Mouse (Mus musculus): ENCODE results near the gene Lyg1. TPM values are rescaled to one million over a fixed set of nuclear protein-coding genes. Genes with fewer than 3 reads are reported as not detected.

Lyg1 gene
- not detected in 2 replicates for total RNA-seq (2012; rRNA removed)

GRCm38 (mm10) chr1:37957659-37958058, at the start of gene Lyg1:
Gene Lyg1, minus strand, starts transcription at chr1:37957759.
- no peaks in the 10 kb centered on the region for H3K36me3 ChIP-seq (ENCODE audit: control insufficient read depth, insufficient read depth, low read length, poor library complexity, severe bottlenecking)
- TF ChIP-seq MAFK (IDR thresholded peaks at IDR 0.05; ENCODE audit: insufficient read depth, low read depth, low read length) (0 out of 2 replicates have a peak, but pooled peaks have one; percentile 60), HCFC1 (IDR thresholded peaks at IDR 0.05; ENCODE audit: borderline replicate concordance, insufficient read depth, low read length) (no peak)
- in situ Hi-C loops (cut with MboI; ENCODE audit: low sequenced_read_pairs in 2 of 2, unreplicated experiment in 2 of 2), result no loop called here
- no peak within 1 kb of the TSS for H3K27ac ChIP-seq (ENCODE audit: insufficient read depth, low read depth, low read length, poor library complexity, severe bottlenecking)
- H3K9ac ChIP-seq (ENCODE audit: insufficient read depth, low read depth, low read length, poor library complexity, severe bottlenecking), result no peak within 1 kb of the TSS
- no peak for DNase-seq (ENCODE audit: low read depth, low spot score)
- H3K4me3 ChIP-seq (ENCODE audit: insufficient read depth in 1 of 2, low read depth in 1 of 2, low read length in 2 of 2, poor library complexity in 1 of 2, severe bottlenecking in 1 of 2), result no peak within 1 kb of the TSS
- peaks cover 0 to 6% of the 10 kb centered on the region in 2 experiments; a peak in 3 of 4 replicates for H3K4me1 ChIP-seq (ENCODE audit: control insufficient read depth in 2 of 2, insufficient read depth in 2 of 2, low read length in 2 of 2, poor library complexity in 1 of 2)
- no peaks in the 10 kb centered on the region for H3K9me3 ChIP-seq (ENCODE audit: control insufficient read depth, insufficient read depth, low read depth, low read length)

- Histone ChIP-seq H3K9ac (ENCODE audit: insufficient read depth, low read depth, low read length, poor library complexity, severe bottlenecking) (no peak overlapping the region), H3K27ac (ENCODE audit: insufficient read depth, low read depth, low read length, poor library complexity, severe bottlenecking) (no peak overlapping the region), H3K9me3 (ENCODE audit: control insufficient read depth, insufficient read depth, low read depth, low read length) (no peaks in the 10 kb centered on the region), H3K36me3 (ENCODE audit: control insufficient read depth, insufficient read depth, low read length, poor library complexity, severe bottlenecking) (no peaks in the 10 kb centered on the region), H3K4me3 (ENCODE audit: insufficient read depth in 1 of 2, low read depth in 1 of 2, low read length in 2 of 2, poor library complexity in 1 of 2, severe bottlenecking in 1 of 2) (no peak overlapping the region), H3K4me1 (ENCODE audit: control insufficient read depth in 2 of 2, insufficient read depth in 2 of 2, low read length in 2 of 2, poor library complexity in 1 of 2) (peaks cover 0 to 6% of the 10 kb centered on the region in 2 experiments; a peak in 1 of 4 replicates)
- TF ChIP-seq ZC3H11A (IDR thresholded peaks at IDR 0.05; ENCODE audit: borderline replicate concordance, low read depth, low read length) (no peak), CHD2 (IDR thresholded peaks at IDR 0.05; ENCODE audit: low read depth, low read length) (no peak), HCFC1 (IDR thresholded peaks at IDR 0.05; ENCODE audit: borderline replicate concordance, insufficient read depth, low read length) (no peak), ZNF384 (IDR thresholded peaks at IDR 0.05; ENCODE audit: low read depth, low read length) (no peak), MAFK (IDR thresholded peaks at IDR 0.05; ENCODE audit: insufficient read depth, low read depth, low read length) (no peak)
- no peak for DNase-seq (ENCODE audit: low read depth, low spot score)
- in situ Hi-C loops (cut with MboI; ENCODE audit: low sequenced_read_pairs in 2 of 2, unreplicated experiment in 2 of 2), result no loop called here
These were observed 49.2 kb upstream of the Lyg1 start for GRCm38 (mm10) chr1:38006741-38007140.

- no peaks in the 10 kb centered on the region for H3K9me3 ChIP-seq (ENCODE audit: control insufficient read depth, insufficient read depth, low read depth, low read length)
These were observed 45.5 kb upstream of the Lyg1 start for GRCm38 (mm10) chr1:38003046-38003445.

GRCm38 (mm10) chr1:38001956-38002355, 44.4 kb upstream of the Lyg1 start:
- DNase-seq (ENCODE audit: low read depth, low spot score), result no peak
- Histone ChIP-seq H3K4me1 (ENCODE audit: control insufficient read depth in 2 of 2, insufficient read depth in 2 of 2, low read length in 2 of 2, poor library complexity in 1 of 2) (peaks cover 0 to 4% of the 10 kb centered on the region in 2 experiments; a peak in 1 of 4 replicates), H3K36me3 (ENCODE audit: control insufficient read depth, insufficient read depth, low read length, poor library complexity, severe bottlenecking) (no peaks in the 10 kb centered on the region), H3K9me3 (ENCODE audit: control insufficient read depth, insufficient read depth, low read depth, low read length) (no peaks in the 10 kb centered on the region), H3K27ac (ENCODE audit: insufficient read depth, low read depth, low read length, poor library complexity, severe bottlenecking) (no peak overlapping the region), H3K9ac (ENCODE audit: insufficient read depth, low read depth, low read length, poor library complexity, severe bottlenecking) (no peak overlapping the region), H3K4me3 (ENCODE audit: insufficient read depth in 1 of 2, low read depth in 1 of 2, low read length in 2 of 2, poor library complexity in 1 of 2, severe bottlenecking in 1 of 2) (no peak overlapping the region)
- in situ Hi-C loops (cut with MboI; ENCODE audit: low sequenced_read_pairs in 2 of 2, unreplicated experiment in 2 of 2), result no loop called here
- TF ChIP-seq CHD2 (IDR thresholded peaks at IDR 0.05; ENCODE audit: low read depth, low read length) (no peak), ZNF384 (IDR thresholded peaks at IDR 0.05; ENCODE audit: low read depth, low read length) (no peak), ZC3H11A (IDR thresholded peaks at IDR 0.05; ENCODE audit: borderline replicate concordance, low read depth, low read length) (no peak), HCFC1 (IDR thresholded peaks at IDR 0.05; ENCODE audit: borderline replicate concordance, insufficient read depth, low read length) (no peak), MAFK (IDR thresholded peaks at IDR 0.05; ENCODE audit: insufficient read depth, low read depth, low read length) (no peak)

More at GRCm38 (mm10) chr1:38003046-38003445, 45.5 kb upstream of the Lyg1 start:
- H3K36me3 ChIP-seq (ENCODE audit: control insufficient read depth, insufficient read depth, low read length, poor library complexity, severe bottlenecking), result no peaks in the 10 kb centered on the region
- in situ Hi-C loops (cut with MboI; ENCODE audit: low sequenced_read_pairs in 2 of 2, unreplicated experiment in 2 of 2), result no loop called here
- no peak overlapping the region for H3K27ac ChIP-seq (ENCODE audit: insufficient read depth, low read depth, low read length, poor library complexity, severe bottlenecking)
- TF ChIP-seq MAFK (IDR thresholded peaks at IDR 0.05; ENCODE audit: insufficient read depth, low read depth, low read length) (no peak), CHD2 (IDR thresholded peaks at IDR 0.05; ENCODE audit: low read depth, low read length) (no peak), ZC3H11A (IDR thresholded peaks at IDR 0.05; ENCODE audit: borderline replicate concordance, low read depth, low read length) (no peak), HCFC1 (IDR thresholded peaks at IDR 0.05; ENCODE audit: borderline replicate concordance, insufficient read depth, low read length) (no peak), ZNF384 (IDR thresholded peaks at IDR 0.05; ENCODE audit: low read depth, low read length) (no peak)
- H3K4me3 ChIP-seq (ENCODE audit: insufficient read depth in 1 of 2, low read depth in 1 of 2, low read length in 2 of 2, poor library complexity in 1 of 2, severe bottlenecking in 1 of 2), result no peak overlapping the region
- H3K9ac ChIP-seq (ENCODE audit: insufficient read depth, low read depth, low read length, poor library complexity, severe bottlenecking), result no peak overlapping the region
- peaks cover 0 to 4% of the 10 kb centered on the region in 2 experiments; a peak in 1 of 4 replicates for H3K4me1 ChIP-seq (ENCODE audit: control insufficient read depth in 2 of 2, insufficient read depth in 2 of 2, low read length in 2 of 2, poor library complexity in 1 of 2)
- DNase-seq (ENCODE audit: low read depth, low spot score), result no peak

GRCm38 (mm10) chr1:38000844-38001243, 43.3 kb upstream of the Lyg1 start:
- Histone ChIP-seq H3K27ac (ENCODE audit: insufficient read depth, low read depth, low read length, poor library complexity, severe bottlenecking) (no peak overlapping the region), H3K36me3 (ENCODE audit: control insufficient read depth, insufficient read depth, low read length, poor library complexity, severe bottlenecking) (no peaks in the 10 kb centered on the region), H3K4me3 (ENCODE audit: insufficient read depth in 1 of 2, low read depth in 1 of 2, low read length in 2 of 2, poor library complexity in 1 of 2, severe bottlenecking in 1 of 2) (no peak overlapping the region), H3K9ac (ENCODE audit: insufficient read depth, low read depth, low read length, poor library complexity, severe bottlenecking) (no peak overlapping the region), H3K9me3 (ENCODE audit: control insufficient read depth, insufficient read depth, low read depth, low read length) (no peaks in the 10 kb centered on the region), H3K4me1 (ENCODE audit: control insufficient read depth in 2 of 2, insufficient read depth in 2 of 2, low read length in 2 of 2, poor library complexity in 1 of 2) (peaks cover 2% of the 10 kb centered on the region in 2 experiments; a peak in 1 of 4 replicates)
- in situ Hi-C loops (cut with MboI; ENCODE audit: low sequenced_read_pairs in 2 of 2, unreplicated experiment in 2 of 2), result no loop called here
- DNase-seq (ENCODE audit: low read depth, low spot score), result no peak
- TF ChIP-seq HCFC1 (IDR thresholded peaks at IDR 0.05; ENCODE audit: borderline replicate concordance, insufficient read depth, low read length), result no peak
- TF ChIP-seq ZNF384 (IDR thresholded peaks at IDR 0.05; ENCODE audit: low read depth, low read length), result no peak
- TF ChIP-seq MAFK (IDR thresholded peaks at IDR 0.05; ENCODE audit: insufficient read depth, low read depth, low read length), result no peak
- no peak for TF ChIP-seq CHD2 (IDR thresholded peaks at IDR 0.05; ENCODE audit: low read depth, low read length)
- no peak for TF ChIP-seq ZC3H11A (IDR thresholded peaks at IDR 0.05; ENCODE audit: borderline replicate concordance, low read depth, low read length)
